Mouse (Mus musculus) ES-E14 (cell line): ENCODE results near the gene Fastkd3.

Experiments
- CHD2 ChIP-seq: IDR thresholded peaks from 2 replicates; pipeline ENCODE4 v1.6.1; 2014; ENCODE audit warnings: mild to moderate bottlenecking, low read depth, low read length, inconsistent platforms
- MAFK ChIP-seq: IDR thresholded peaks from 2 replicates; pipeline ENCODE4 v1.6.1; 2014; ENCODE audit warnings: mild to moderate bottlenecking, low read depth, low read length, inconsistent platforms; ENCODE audit not compliant: insufficient read depth
- ZC3H11A ChIP-seq: IDR thresholded peaks from 2 replicates; pipeline ENCODE4 v1.6.1; 2012; ENCODE audit warnings: low read depth, mild to moderate bottlenecking, inconsistent platforms, low read length, borderline replicate concordance
- ZNF384 ChIP-seq: IDR thresholded peaks from 2 replicates; pipeline ENCODE4 v1.6.1; 2012; ENCODE audit warnings: low read depth, low read length, inconsistent platforms

- TF ChIP-seq ZNF384 (no peak), MAFK (no peak), CHD2 (no peak), ZC3H11A (no peak)
Observed at GRCm38 (mm10) chr13:68603085-68603484, 21.1 kb downstream of the Fastkd3 start.
